Mouse (Mus musculus): ENCODE data around the gene E130309D02Rik. TPM values are rescaled to one million over a fixed set of nuclear protein-coding genes. Genes with fewer than 3 reads are reported as not detected.

E130309D02Rik gene
- polyA plus RNA-seq (2012; rRNA removed): 17.9 and 18.1 TPM in 2 replicates

- DNase-seq: peak; percentile 91
Measured at GRCm38 (mm10) chr5:143314730-143315513, at the start of gene E130309D02Rik. TSS of gene E130309D02Rik (minus strand) at chr5:143315360.

GRCm38 (mm10) chr5:143363678-143364615 lies 48.8 kb upstream of the E130309D02Rik start:
- WGBS: 2% methylated on average over 47 of the region's 47 CpGs
- H3K27me3 ChIP-seq (replicated peaks; ENCODE audit: control insufficient read depth, insufficient read depth, low read length): no peaks in the 10 kb centered on the region
- no peaks in the 10 kb centered on the region for H3K36me3 ChIP-seq (ENCODE audit: control insufficient read depth, insufficient read depth, low read length)
- TF ChIP-seq CTCF (conservative IDR thresholded peaks at IDR 0.05; ENCODE audit: insufficient read depth, insufficient read length, low read depth, low read length) (no peak), POLR2A (IDR thresholded peaks at IDR 0.05; ENCODE audit: low read depth, low read length) (no peak)
- no peak for DNase-seq
- H3K4me3 ChIP-seq (ENCODE audit: insufficient read depth, low read depth, low read length): peak overlapping the region; percentile 25; the same call in 1 of the 2 replicates
- no peak overlapping the region for H3K27ac ChIP-seq (ENCODE audit: insufficient read depth, low read depth, low read length)
- no peaks in the 10 kb centered on the region for H3K4me1 ChIP-seq (ENCODE audit: control insufficient read depth, insufficient read depth, low read length)

More at GRCm38 (mm10) chr5:143314730-143315513, at the start of gene E130309D02Rik:
- peak within 1 kb of the TSS; percentile 90 for H3K4me3 ChIP-seq (ENCODE audit: insufficient read depth, low read depth, low read length)
- no peaks in the 10 kb centered on the region; the same call in 1 of the 2 replicates for H3K36me3 ChIP-seq (ENCODE audit: control insufficient read depth, insufficient read depth, low read length)
- TF ChIP-seq POLR2A (IDR thresholded peaks at IDR 0.05; ENCODE audit: low read depth, low read length) (no peak), CTCF (conservative IDR thresholded peaks at IDR 0.05; ENCODE audit: insufficient read depth, insufficient read length, low read depth, low read length) (peak; percentile 65)
- peak within 1 kb of the TSS; percentile 81 for H3K27ac ChIP-seq (ENCODE audit: insufficient read depth, low read depth, low read length)
- H3K27me3 ChIP-seq (replicated peaks; ENCODE audit: control insufficient read depth, insufficient read depth, low read length): no peaks in the 10 kb centered on the region
- peaks cover 8% of the 10 kb centered on the region; the same call in 1 of the 2 replicates for H3K4me1 ChIP-seq (ENCODE audit: control insufficient read depth, insufficient read depth, low read length)
- whole genome bisulfite sequencing: under 1% methylated on average over 99 of the region's 101 CpGs

DNA sequence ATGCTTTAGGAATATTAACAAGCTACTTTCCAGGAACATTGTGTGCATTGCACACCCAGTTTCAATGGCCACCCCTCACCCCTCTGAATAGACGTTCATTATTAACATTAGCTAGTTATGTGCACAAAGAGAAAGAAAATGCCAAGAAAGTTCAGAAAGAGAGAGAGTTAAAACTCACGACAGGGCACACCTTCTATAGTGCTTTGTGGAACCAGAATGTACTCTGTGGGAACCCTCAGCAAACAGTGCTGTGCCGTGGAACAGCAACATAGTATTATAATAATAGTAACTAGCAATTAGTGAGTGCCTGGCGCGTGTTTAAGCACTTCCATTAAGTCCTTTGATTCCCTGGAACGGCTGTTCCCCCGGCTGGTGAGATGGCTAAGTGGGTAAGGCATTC lies 46.3 kb upstream of the E130309D02Rik start:
- Histone ChIP-seq H3K4me3 (ENCODE audit: insufficient read depth, low read depth, low read length) (no peak overlapping the region), H3K27me3 (replicated peaks; ENCODE audit: control insufficient read depth, insufficient read depth, low read length) (no peaks in the 10 kb centered on the region)

GRCm38 (mm10) chr5:143360000-143360399 lies 44.8 kb upstream of the E130309D02Rik start:
- 73% methylated on average over 5 of the region's 5 CpGs for WGBS
- DNase-seq: no peak

More for the DNA sequence above, 46.3 kb upstream of the E130309D02Rik start:
- TF ChIP-seq CTCF (conservative IDR thresholded peaks at IDR 0.05; ENCODE audit: insufficient read depth, insufficient read length, low read depth, low read length) (no peak), POLR2A (IDR thresholded peaks at IDR 0.05; ENCODE audit: low read depth, low read length) (no peak)
- WGBS: 61% methylated on average over 7 of the region's 7 CpGs
- DNase-seq: no peak
- no peak overlapping the region for H3K27ac ChIP-seq (ENCODE audit: insufficient read depth, low read depth, low read length)
- H3K4me1 ChIP-seq (ENCODE audit: control insufficient read depth, insufficient read depth, low read length): no peaks in the 10 kb centered on the region
- H3K36me3 ChIP-seq (ENCODE audit: control insufficient read depth, insufficient read depth, low read length): no peaks in the 10 kb centered on the region

GRCm38 (mm10) chr5:143359263-143359662 lies 44.1 kb upstream of the E130309D02Rik start:
- TF ChIP-seq POLR2A (IDR thresholded peaks at IDR 0.05; ENCODE audit: low read depth, low read length) (no peak), CTCF (conservative IDR thresholded peaks at IDR 0.05; ENCODE audit: insufficient read depth, insufficient read length, low read depth, low read length) (no peak)
- 33% methylated on average over 7 of the region's 7 CpGs for WGBS

More at GRCm38 (mm10) chr5:143360000-143360399, 44.8 kb upstream of the E130309D02Rik start:
- Histone ChIP-seq H3K4me1 (ENCODE audit: control insufficient read depth, insufficient read depth, low read length) (no peaks in the 10 kb centered on the region), H3K27me3 (replicated peaks; ENCODE audit: control insufficient read depth, insufficient read depth, low read length) (no peaks in the 10 kb centered on the region), H3K36me3 (ENCODE audit: control insufficient read depth, insufficient read depth, low read length) (no peaks in the 10 kb centered on the region), H3K27ac (ENCODE audit: insufficient read depth, low read depth, low read length) (no peak overlapping the region), H3K4me3 (ENCODE audit: insufficient read depth, low read depth, low read length) (no peak overlapping the region)
- no peak for TF ChIP-seq POLR2A (IDR thresholded peaks at IDR 0.05; ENCODE audit: low read depth, low read length)
- peak; percentile 39 for TF ChIP-seq CTCF (conservative IDR thresholded peaks at IDR 0.05; ENCODE audit: insufficient read depth, insufficient read length, low read depth, low read length)

DNA sequence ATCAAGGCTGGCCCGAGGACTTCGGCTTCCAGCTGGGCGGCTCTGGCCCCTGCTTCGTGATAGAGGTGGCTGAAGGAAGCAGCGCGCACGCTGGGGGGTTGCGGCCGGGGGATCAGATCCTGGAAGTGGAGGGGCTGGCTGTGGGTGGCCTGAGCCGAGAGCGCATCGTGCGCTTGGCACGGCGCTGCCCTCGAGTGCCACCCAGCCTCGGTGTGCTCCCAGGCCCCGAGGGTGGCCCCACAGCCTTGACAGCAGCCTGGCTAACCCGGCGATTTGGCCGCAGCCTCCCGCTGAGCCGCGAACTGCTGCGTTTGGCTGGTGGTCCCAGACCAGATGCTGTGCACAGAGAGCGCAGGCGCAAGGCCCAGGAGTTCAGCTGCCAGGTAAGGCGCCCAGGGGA lies 42.4 kb upstream of the E130309D02Rik start:
- WGBS: 9% methylated on average over 28 of the region's 28 CpGs
- Histone ChIP-seq H3K4me1 (ENCODE audit: control insufficient read depth, insufficient read depth, low read length) (no peaks in the 10 kb centered on the region), H3K4me3 (ENCODE audit: insufficient read depth, low read depth, low read length) (no peak overlapping the region), H3K27ac (ENCODE audit: insufficient read depth, low read depth, low read length) (no peak overlapping the region), H3K36me3 (ENCODE audit: control insufficient read depth, insufficient read depth, low read length) (no peaks in the 10 kb centered on the region), H3K27me3 (replicated peaks; ENCODE audit: control insufficient read depth, insufficient read depth, low read length) (no peaks in the 10 kb centered on the region)
- TF ChIP-seq CTCF (conservative IDR thresholded peaks at IDR 0.05; ENCODE audit: insufficient read depth, insufficient read length, low read depth, low read length) (no peak), POLR2A (IDR thresholded peaks at IDR 0.05; ENCODE audit: low read depth, low read length) (no peak)
- no peak for DNase-seq

More at GRCm38 (mm10) chr5:143359263-143359662, 44.1 kb upstream of the E130309D02Rik start:
- no peak for DNase-seq
- H3K4me1 ChIP-seq (ENCODE audit: control insufficient read depth, insufficient read depth, low read length): no peaks in the 10 kb centered on the region
- H3K27ac ChIP-seq (ENCODE audit: insufficient read depth, low read depth, low read length): no peak overlapping the region
- no peak overlapping the region for H3K4me3 ChIP-seq (ENCODE audit: insufficient read depth, low read depth, low read length)
- no peaks in the 10 kb centered on the region for H3K36me3 ChIP-seq (ENCODE audit: control insufficient read depth, insufficient read depth, low read length)
- H3K27me3 ChIP-seq (replicated peaks; ENCODE audit: control insufficient read depth, insufficient read depth, low read length): no peaks in the 10 kb centered on the region

Measured in kidney, adult 2 months (tissue).